Mouse (Mus musculus): ENCODE data around the gene Trim37. TPM values are rescaled to one million over a fixed set of nuclear protein-coding genes. Genes with fewer than 3 reads are reported as not detected.
"Not testable (repeated sequence)": the region's sequence is repeated elsewhere in the genome, so short reads cannot be mapped to it uniquely, and the experiment has no call there.

The Trim37 gene
- polyA plus RNA-seq, 1 experiment from 2014 or later: 87.3 TPM

- no peaks in the 10 kb centered on the region for H3K9me3 ChIP-seq (replicated peaks)
- no peak overlapping the region for H3K27ac ChIP-seq
- H3K27me3 ChIP-seq: no peaks in the 10 kb centered on the region
- H3K4me2 ChIP-seq: no peak overlapping the region
- peaks cover 3% of the 10 kb centered on the region; the same call in 1 of the 2 replicates for H3K36me3 ChIP-seq (ENCODE audit: poor library complexity, severe bottlenecking)
- H3K9ac ChIP-seq: no peak overlapping the region
- WGBS: 91% methylated on average over 6 of the region's 6 CpGs
- H3K4me1 ChIP-seq: no peaks in the 10 kb centered on the region
- ATAC-seq: no peak
- no peak overlapping the region for H3K4me3 ChIP-seq
Measured at GRCm38 (mm10) chr11:87253294-87253693, 126.4 kb downstream of the Trim37 start.

GRCm38 (mm10) chr11:87254149-87254548, 127.3 kb downstream of the Trim37 start:
- Histone ChIP-seq H3K4me1 (no peaks in the 10 kb centered on the region), H3K9me3 (replicated peaks) (no peaks in the 10 kb centered on the region)
- no peak for ATAC-seq

GRCm38 (mm10) chr11:87257282-87257681, 130.4 kb downstream of the Trim37 start:
- H3K4me3 ChIP-seq: no peak overlapping the region
- H3K4me2 ChIP-seq: no peak overlapping the region
- no peak overlapping the region for H3K9ac ChIP-seq
- no peak overlapping the region for H3K27ac ChIP-seq
- no peaks in the 10 kb centered on the region for H3K9me3 ChIP-seq (replicated peaks)
- no peaks in the 10 kb centered on the region for H3K27me3 ChIP-seq
- ATAC-seq: no peak
- peaks cover under 1% of the 10 kb centered on the region; the same call in 1 of the 2 replicates for H3K36me3 ChIP-seq (ENCODE audit: poor library complexity, severe bottlenecking)
- no peaks in the 10 kb centered on the region for H3K4me1 ChIP-seq
- 95% methylated on average over 5 of the region's 5 CpGs for WGBS

More at GRCm38 (mm10) chr11:87254149-87254548, 127.3 kb downstream of the Trim37 start:
- peaks cover 3% of the 10 kb centered on the region; the same call in 1 of the 2 replicates for H3K36me3 ChIP-seq (ENCODE audit: poor library complexity, severe bottlenecking)
- H3K27me3 ChIP-seq: no peaks in the 10 kb centered on the region
- 74% methylated on average over 5 of the region's 5 CpGs for WGBS
- H3K9ac ChIP-seq: no peak overlapping the region
- H3K27ac ChIP-seq: no peak overlapping the region
- no peak overlapping the region for H3K4me2 ChIP-seq
- no peak overlapping the region for H3K4me3 ChIP-seq

GRCm38 (mm10) chr11:87259792-87260191, 132.9 kb downstream of the Trim37 start:
- Histone ChIP-seq H3K9me3 (replicated peaks) (no peaks in the 10 kb centered on the region), H3K9ac (no peak overlapping the region), H3K4me1 (peaks cover 12% of the 10 kb centered on the region), H3K4me3 (no peak overlapping the region), H3K36me3 (ENCODE audit: poor library complexity, severe bottlenecking) (no peaks in the 10 kb centered on the region), H3K4me2 (no peak overlapping the region), H3K27me3 (no peaks in the 10 kb centered on the region), H3K27ac (no peak overlapping the region)
- no peak for ATAC-seq
- 92% methylated on average over 10 of the region's 10 CpGs for WGBS

- H3K4me3 ChIP-seq; ATAC-seq; H3K9ac ChIP-seq; H3K9me3 ChIP-seq (replicated peaks); H3K36me3 ChIP-seq (ENCODE audit: poor library complexity, severe bottlenecking); H3K27me3 ChIP-seq; H3K27ac ChIP-seq; H3K4me2 ChIP-seq: not testable (repeated sequence)
- 82% methylated on average over 4 of the region's 4 CpGs for WGBS
- peaks cover 18% of the 10 kb centered on the region for H3K4me1 ChIP-seq
Measured at GRCm38 (mm10) chr11:87261705-87262104, 134.8 kb downstream of the Trim37 start.

- no peak for ATAC-seq
- Histone ChIP-seq H3K4me2 (peak overlapping the region; percentile 25; the same call in 1 of the 2 replicates), H3K27me3 (no peaks in the 10 kb centered on the region), H3K4me3 (no peak overlapping the region), H3K27ac (peak overlapping the region; percentile 31; the same call in 1 of the 2 replicates), H3K9me3 (replicated peaks) (no peaks in the 10 kb centered on the region), H3K9ac (no peak overlapping the region), H3K36me3 (ENCODE audit: poor library complexity, severe bottlenecking) (no peaks in the 10 kb centered on the region), H3K4me1 (peaks cover 18% of the 10 kb centered on the region)
- 26% methylated on average over 7 of the region's 7 CpGs for whole genome bisulfite sequencing
Measured at GRCm38 (mm10) chr11:87263946-87264345, 137.1 kb downstream of the Trim37 start.

GRCm38 (mm10) chr11:87266246-87266645, 139.4 kb downstream of the Trim37 start:
- Histone ChIP-seq H3K4me1 (peaks cover 29% of the 10 kb centered on the region), H3K4me3 (no peak overlapping the region), H3K27ac (no peak overlapping the region), H3K9me3 (replicated peaks) (no peaks in the 10 kb centered on the region), H3K4me2 (no peak overlapping the region), H3K36me3 (ENCODE audit: poor library complexity, severe bottlenecking) (no peaks in the 10 kb centered on the region), H3K27me3 (no peaks in the 10 kb centered on the region), H3K9ac (no peak overlapping the region)
- ATAC-seq: no peak
- WGBS: 76% methylated on average over 4 of the region's 4 CpGs

- 89% methylated on average over 2 of the region's 2 CpGs for WGBS
- H3K36me3 ChIP-seq (ENCODE audit: poor library complexity, severe bottlenecking): no peaks in the 10 kb centered on the region
- ATAC-seq: no peak
Measured at GRCm38 (mm10) chr11:87268803-87269202, 141.9 kb downstream of the Trim37 start.

More at GRCm38 (mm10) chr11:87268803-87269202, 141.9 kb downstream of the Trim37 start:
- Histone ChIP-seq H3K27ac (no peak overlapping the region), H3K9me3 (replicated peaks) (no peaks in the 10 kb centered on the region), H3K27me3 (no peaks in the 10 kb centered on the region), H3K4me3 (no peak overlapping the region), H3K4me2 (no peak overlapping the region), H3K4me1 (peaks cover 25% of the 10 kb centered on the region), H3K9ac (no peak overlapping the region)

MicroRNAs encoded within 50 kb of the gene (microRNA counts, 519-probe panel; counts per million panel counts)
- microRNA mmu-miR-301a: 6,011 counts per million, percentile 96 among the panel's probes with 10 or more counts

Small RNA genes lying within 50 kb of the gene (microRNA-seq; reads per million reads assigned to microRNA genes)
- 3,406 reads per million, percentile 86 among the genes with 10 or more reads in this experiment for gene Mir301

Other genes with a start within 250 kb of the Trim37 start
- gene Ypel2, start 133.4 kb upstream of the Trim37 start, polyA plus RNA-seq (2015; fragmentation: Nextera tagmentation; extraction: Ambion mirVana): 7.4 and 7.7 TPM in 2 replicates
- gene Gdpd1, start 53.0 kb upstream of the Trim37 start, polyA plus RNA-seq (2015; fragmentation: Nextera tagmentation; extraction: Ambion mirVana): 158 and 161 TPM in 2 replicates
- 20.5 and 22.6 TPM in 2 replicates for gene Smg8, start 40.3 kb upstream of the Trim37 start, polyA plus RNA-seq (2015; fragmentation: Nextera tagmentation; extraction: Ambion mirVana)
- gene Prr11, start 18.4 kb upstream of the Trim37 start, polyA plus RNA-seq (2015; fragmentation: Nextera tagmentation; extraction: Ambion mirVana): 7.9 and 8.3 TPM in 2 replicates
- 105 and 110 TPM in 2 replicates for gene Ska2, start 17.8 kb upstream of the Trim37 start, polyA plus RNA-seq (2015; fragmentation: Nextera tagmentation; extraction: Ambion mirVana)
- gene Ppm1e, start 231.9 kb downstream of the Trim37 start, polyA plus RNA-seq (2015; fragmentation: Nextera tagmentation; extraction: Ambion mirVana): 16.8 and 17.4 TPM in 2 replicates